Mouse (Mus musculus) right cerebral cortex, postnatal 4 days (tissue): ENCODE measurements around the gene Gm33543.

Experiments used
- DNase-seq: peaks from one replicate; pipeline ENCODE4 v3.0.0-alpha.2; 2022

Gene Gm33543

GRCm38 (mm10) chr10:95777701-95778320 is 64.9 kb downstream of the Gm33543 start:
- DNase-seq, result no peak

- no peak for DNase-seq
These were observed 65.7 kb downstream of the Gm33543 start for GRCm38 (mm10) chr10:95777071-95777470.

- DNase-seq, result no peak
These were observed 67.9 kb downstream of the Gm33543 start for GRCm38 (mm10) chr10:95774856-95775255.

GRCm38 (mm10) chr10:95774001-95774628 is 68.6 kb downstream of the Gm33543 start:
- DNase-seq, result no peak
